Mouse (Mus musculus) naive thymus-derived CD4-positive, alpha-beta T cell, adult 2 months (primary cell): ENCODE measurements around the gene Ago3.

ENCODE experiments used
- DNase-seq: peaks from one replicate; pipeline ENCODE4 v3.0.0-alpha.2; 2011; ENCODE audit warnings: low read depth

The Ago3 gene

DNA sequence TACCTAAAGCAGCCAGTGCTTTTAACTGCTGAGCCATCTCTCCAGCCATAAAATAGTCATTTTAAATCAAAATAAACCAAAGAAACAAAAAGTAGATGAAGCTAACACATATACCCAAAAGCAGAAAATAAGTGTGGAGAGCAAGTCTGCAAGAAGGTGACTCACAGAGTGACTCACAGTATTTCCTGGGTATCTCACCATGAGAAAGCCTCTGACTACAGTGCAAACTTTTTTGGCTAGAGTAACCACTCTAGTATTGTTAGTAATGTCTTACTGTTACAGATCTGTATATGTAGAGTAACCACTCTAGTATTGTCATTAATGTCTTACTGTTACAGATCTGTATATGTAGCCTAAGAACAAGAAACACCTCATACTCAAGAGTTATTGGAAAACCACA, 13.6 kb downstream of the Ago3 start:
- no peak for DNase-seq

DNA sequence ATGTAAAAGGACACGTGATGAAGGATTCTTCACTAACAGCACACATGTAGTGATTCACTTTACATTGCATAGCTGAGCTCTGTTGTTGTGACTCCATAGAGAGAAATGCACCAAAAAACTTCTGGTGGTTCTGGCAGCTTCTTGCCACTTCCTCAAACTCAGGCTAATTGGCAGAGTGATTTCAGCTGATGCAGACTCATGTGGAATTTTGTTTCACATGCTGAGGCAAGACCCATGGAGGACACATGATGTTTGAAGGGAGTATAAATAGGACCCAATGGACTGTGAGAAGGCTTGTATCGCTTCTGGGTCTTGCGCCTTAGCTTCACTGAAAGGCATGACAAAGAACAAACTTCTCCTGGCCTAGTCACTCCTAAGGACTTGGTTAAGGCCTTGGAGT, 16.8 kb downstream of the Ago3 start:
- no peak for DNase-seq

DNA sequence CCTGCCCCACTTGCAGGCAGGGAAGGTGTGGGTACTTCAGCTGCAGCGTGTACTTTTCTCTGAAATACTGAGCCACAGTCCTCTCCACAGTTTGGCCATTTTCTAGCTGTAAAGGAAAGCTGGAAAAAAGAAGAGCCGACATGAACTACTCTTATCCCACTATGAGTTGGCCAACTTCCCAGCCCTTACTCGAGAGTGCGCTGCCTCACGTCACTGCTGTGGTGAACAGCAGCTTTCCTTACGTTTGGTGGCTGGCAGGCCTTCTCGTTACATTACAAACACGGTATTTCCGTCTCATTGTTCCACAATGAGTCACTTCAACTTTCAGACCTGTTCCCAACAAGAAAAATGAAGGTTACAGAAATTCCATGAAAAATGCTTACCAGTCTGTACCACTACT, 57.9 kb downstream of the Ago3 start:
- no peak for DNase-seq

DNA sequence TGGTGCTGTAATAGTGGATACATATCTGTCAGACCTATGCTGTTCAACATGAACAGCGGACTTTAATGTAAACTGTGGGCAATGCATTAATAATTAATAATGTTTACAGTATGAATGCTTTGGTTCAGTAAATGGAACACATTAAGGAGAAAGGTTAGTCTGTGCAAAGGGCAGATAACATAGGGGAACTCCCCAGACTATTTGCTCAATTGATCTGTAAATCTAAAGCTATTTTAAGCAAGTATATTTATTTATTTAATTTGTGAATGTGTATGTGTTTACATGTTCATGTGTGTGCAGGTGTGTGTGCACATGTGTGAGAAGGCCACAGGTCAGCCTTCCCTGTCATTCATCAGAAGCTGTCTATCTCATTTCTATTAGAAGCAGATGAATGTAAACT, 69.3 kb downstream of the Ago3 start:
- DNase-seq: no peak

DNA sequence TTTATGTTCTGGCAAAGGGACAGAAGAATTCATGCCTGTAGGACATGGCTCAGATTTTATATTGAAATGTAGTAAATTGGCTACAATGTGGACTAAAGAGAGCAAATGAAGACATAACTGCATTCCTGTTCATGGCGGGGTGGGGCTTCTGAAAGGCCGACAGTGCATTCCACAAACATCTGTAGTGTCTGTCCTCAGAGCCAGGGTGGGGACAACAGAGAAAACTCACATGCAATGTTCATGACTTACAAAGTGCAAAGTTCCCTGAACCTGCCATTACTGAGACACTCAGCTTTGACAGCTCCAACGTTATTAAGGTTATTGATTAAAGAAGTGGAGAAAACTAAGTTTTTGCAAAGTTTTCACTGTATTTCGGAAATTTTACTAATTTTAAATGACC, 85.9 kb downstream of the Ago3 start:
- DNase-seq: no peak

DNA sequence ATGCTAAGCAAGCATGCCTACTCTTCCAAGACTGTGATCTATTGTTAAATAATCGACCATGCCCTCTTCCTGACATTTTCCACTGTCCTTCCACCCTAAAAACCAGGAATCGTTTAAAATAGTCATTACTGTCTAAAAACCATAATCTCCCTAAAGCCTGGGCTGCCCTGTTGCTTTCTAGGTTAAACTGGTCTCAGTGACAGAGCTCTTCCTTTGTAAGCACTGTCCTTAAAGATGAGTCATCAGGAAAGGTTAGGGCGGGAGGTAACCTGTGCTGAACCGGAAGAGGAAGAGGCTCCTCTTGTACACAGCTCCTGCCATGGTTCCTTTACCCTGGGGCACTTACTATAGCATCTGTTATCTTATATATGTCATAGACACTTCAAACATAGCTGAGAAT, 89.9 kb downstream of the Ago3 start:
- no peak for DNase-seq

DNA sequence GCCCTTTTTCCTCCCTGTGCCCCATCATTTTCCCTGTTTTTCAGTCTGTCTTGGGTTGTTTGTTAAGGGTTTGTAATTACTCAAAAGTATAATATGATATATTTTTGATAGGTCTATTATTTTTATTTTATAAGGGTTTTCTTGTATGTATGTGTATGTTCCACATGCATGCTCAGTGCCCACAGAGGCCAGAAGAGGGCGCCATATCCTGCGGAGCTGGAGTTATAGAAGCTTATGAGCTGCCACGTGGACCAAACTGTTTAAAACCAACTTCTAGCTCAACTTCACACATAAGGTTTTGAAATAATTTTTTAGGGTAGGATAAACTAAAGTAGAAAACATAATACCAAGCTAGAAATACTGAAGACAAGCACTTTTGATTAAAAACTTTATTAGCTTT, 97.0 kb downstream of the Ago3 start:
- peak; percentile 26 for DNase-seq

DNA sequence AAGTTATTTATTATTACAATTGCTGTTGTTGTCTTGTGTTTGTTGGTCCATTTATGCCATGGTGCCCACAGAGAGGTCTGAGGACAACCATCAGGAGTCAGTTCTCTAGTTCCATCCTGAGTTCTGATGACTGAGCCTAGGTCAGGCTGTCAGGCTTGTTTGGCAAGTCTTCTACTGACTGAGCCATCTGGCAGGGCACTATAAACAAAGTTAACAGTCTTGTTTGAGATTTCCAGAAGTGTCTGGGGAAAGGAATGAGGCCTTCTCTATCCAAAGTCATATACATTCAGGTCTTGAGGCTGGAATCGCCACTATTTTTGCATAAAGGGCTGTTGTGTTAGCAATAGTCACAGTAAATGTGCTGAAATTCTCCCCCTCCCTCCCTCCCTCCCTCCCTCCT, 97.6 kb downstream of the Ago3 start:
- DNase-seq: no peak

DNA sequence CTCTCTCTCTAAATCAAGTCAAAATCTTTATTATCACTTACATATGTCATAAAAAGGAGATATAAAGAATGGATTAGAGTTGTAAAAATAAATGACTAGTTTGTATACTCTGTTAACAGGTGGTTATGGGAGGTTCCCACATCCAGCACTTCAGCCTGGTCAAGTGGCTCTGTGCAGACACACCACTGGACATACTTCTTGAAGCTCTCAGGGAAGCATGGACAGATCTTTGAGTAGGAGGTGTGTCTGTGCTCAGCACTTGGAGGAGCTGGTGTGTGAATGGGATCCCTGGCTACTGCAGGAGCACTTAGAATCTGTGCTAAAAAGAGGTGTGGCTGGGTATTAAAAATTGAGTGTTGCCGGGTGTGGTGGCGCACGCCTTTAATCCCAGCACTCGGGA, 99.1 kb downstream of the Ago3 start:
- DNase-seq: no peak

DNA sequence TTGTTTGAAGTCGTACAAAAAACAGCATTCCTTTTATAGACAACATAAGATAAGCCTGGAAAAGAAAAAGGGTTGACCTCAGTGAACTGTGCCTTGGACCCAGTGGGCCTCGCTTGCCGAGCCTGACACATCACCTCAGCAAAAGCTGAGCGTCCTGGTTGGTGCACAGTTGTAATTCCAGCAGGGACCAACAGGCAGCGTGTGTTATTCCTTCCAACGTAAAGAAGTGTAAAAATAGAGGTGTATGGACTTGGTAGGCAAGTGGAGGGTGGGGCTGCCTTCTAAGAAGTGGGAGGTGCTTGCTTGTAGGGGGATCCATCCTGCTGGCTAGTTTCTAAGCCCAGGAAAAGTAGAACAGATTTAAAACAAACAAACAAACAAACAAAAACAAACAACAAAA, 103.3 kb downstream of the Ago3 start:
- DNase-seq: no peak

DNA sequence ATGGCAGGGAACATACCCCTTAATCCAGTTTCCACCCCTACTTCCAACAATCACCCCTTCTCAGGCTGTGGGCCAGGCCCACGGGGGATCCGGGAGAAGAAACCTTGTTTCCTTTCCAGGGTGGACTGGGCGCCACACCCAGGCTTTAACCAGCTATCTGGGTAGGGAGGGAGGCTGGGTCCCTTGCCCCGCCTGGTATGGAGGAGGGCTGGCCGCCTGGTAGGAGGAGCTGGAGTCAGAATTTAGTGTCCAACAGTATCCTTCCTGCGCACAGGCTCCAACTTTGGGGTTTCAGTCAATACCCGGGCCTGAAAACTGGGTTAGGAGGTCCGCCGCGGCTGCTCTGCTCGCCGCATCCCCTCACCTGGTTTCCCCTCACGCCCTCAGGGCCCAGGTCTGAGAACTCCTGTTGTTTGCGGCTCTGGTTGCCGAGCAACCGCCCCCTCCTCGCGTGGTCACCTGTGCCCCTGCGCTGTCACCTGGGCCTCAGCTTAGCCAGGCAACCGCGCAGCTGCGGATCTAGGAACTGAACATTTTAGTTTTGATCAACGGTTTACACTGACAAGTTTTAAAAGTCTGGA, 104.0 kb downstream of the Ago3 start, which contains the start of gene Tekt2:
Gene Tekt2, minus strand, starts transcription at position 408 of the 581 bp plus-strand sequence.
- no peak for DNase-seq

DNA sequence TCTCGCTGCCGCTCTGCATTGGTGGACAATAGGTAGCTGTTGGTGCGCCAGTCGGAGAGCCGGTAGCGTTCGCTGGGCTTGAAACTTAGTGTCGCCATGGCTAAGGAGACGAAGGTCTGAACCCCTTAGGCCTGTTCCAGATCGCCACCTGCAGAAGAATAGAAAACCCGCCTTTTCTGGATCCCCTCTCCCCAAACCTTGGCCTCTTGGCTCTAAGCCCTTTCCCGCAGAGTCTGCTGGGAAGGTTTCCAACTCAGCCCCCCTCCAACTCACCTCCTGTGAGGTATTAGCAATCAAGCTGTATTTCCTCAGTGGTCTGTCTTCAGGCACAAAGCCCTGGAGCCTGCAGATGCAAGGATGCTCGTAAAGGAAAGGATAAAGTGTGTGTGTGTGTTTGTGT, 104.5 kb downstream of the Ago3 start:
- no peak for DNase-seq

DNA sequence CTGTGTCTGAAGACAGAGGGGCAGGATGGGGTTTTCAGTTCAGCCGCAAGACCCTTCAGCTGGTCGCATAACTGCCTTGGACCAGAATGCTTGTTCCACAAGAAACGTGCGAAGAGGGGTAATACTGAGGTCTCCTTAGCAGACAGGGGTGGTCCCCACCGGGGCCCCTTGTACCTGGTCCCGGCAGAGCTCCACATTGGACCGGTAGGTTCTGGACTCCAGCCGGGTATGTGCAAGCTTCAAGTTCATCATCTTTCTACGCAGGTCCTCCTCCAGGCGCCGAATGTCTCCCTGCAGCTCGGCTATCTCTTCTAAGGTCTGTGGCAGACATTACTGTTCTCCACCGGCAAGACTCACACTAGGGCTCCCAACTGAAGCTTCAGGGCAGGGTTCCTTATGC, 106.7 kb downstream of the Ago3 start:
- DNase-seq: no peak

DNA sequence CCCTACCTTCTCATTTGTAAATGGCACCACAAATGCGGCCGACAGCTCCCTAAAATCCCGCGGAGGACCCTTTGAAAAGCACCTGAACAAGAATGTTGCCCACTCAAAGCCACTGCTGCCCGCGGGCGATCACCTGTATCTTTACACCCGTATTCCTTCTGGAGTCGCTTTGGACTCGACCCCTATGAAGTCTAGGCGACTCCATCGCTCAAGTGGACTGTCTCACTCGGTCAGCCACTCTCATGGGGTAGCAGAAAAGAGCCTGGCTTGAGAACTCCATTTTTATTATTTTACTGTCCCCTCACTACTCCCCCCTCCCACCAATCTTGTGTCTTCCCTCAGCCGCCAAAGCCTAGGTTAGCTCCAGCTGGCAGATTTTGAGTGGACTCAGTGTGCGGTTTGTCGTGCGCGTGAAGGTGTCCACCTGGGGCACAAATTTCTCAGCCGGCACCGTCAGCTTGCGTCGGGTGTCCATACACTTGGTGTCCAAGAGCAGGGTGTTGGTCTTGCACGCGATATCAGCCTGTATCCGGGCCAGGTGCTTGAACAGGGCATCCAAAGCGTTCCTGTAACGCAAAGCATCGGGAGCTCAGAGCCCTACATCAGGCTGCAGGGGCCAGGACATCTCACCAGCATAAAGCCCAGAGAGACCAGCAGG, 107.4 kb downstream of the Ago3 start:
- peak; percentile 23 for DNase-seq

DNA sequence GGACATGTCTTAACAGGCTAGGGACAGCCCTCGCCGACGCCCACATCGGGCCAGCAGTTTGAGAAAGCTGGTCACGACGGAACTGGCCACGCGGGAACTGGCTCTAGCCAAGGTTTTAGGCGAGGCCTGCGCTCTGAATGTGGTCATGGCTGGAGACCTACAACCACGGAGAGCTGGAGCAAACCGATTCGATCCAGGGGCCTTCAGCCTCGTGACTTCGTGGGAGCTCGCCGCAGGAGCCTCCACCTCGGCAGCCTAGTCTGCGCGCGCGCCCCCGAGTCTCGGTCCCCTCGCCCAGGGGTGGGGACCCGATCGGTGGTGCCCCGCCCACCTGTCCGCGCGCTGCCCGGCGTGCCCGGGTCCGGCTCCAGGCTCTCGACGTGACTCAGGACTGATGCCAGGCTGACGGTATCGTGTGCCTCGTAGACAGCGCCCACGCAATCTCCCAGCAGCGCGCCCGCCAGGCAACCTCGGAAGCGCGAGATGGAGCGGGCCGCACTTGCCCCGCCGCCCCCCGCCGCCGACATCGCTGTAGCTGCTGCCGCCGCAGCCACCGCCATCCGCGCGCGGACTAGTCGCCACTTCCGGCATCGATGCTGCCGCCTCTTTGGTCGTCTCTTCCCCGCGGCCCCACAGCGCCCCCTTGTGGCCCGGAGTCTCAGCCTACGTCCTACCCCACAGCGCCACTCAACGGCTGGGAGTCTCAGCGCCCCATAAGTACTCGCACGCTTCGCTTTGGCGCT, 108.1 kb downstream of the Ago3 start, which contains the start of gene Adprhl2:
Gene Adprhl2, minus strand, starts transcription at position 593 of the 743 bp plus-strand sequence.
- peak; percentile 99 for DNase-seq

DNA sequence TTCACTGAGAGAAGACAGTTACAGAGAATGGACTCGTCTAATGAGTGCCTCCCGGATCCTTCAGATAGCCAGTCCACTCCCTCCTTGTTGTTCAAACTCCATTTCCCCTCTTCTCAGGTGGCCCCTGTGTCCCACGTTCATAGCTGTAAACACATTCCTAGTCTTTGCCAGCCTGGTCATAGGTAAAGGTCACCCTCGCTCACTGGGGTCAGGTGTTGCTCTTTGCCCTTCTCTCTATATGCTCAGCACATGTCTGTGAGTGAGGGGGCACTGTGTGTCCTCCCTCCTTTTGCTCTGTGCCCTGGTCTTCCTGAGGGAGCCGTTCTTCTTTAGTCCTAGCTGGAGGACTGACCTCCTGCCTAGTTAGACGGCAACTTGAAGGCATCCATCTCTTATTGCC, 109.5 kb downstream of the Ago3 start:
- no peak for DNase-seq

DNA sequence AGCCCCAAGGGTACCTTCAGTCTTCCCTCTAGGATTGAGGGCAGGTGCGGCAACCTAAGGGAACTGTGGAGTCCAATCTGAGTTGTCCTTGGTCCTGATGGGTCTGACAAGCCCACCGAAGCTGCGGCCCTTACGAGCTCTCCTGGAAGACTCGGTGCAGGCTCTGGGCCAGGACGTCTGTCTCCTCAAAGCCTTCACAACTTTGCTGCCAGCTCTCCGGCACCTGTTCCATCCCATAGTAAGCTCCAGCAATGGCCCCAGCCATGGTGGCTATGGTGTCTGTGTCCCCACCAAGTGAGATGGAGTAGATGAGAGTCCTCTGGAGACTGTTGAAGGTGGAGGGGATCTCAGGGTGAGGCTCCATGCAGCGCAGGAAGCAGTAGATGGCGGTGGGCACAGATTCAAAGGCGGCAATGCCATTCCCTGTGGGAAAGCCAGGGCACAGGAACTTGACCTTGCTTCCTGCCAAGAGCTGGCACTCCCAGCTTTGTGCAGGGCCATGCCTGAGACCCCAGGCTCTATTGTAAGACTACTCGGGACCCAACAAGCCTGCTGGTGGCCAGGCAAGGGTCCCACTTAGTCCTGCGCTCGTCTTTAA, 112.8 kb downstream of the Ago3 start:
- no peak for DNase-seq

DNA sequence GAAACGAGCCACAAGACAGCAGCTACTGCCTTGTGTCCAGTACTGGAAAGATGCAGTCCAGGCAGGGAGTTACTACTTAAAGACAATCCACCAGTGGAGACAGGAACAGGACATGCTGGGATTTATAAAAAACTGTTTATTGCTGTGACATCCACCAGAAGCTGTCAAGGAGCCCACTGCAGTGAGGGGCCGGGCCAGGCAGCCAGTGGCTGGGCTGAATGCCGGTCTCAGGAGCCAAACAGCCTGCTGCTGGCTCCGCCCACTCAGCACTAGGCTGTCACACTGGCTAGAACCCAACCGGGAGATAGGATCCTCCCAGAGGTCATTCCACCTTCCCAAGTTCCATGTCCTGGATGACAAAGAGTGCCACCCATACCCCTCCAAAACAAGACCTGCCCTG, 113.4 kb downstream of the Ago3 start:
- DNase-seq: no peak

DNA sequence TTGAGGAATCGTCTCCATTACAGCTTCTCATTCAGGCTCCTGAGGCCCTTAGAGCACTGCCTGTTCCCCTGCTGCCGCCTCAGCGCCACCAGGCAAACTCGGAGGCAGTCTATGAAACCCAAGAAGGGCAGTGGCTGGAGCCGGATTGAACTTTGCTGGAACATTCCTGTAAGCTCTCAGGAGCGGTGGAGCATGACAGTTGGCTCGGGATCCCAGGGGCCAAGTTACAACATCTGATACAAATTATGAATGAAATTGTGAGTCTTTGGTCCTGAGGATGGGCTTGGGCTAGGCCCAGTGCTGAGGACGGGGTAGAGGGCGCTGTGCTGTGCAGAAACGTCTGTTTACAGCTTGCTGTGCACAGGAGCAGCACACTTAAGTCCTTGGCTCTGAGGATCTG, 115.0 kb downstream of the Ago3 start:
- no peak for DNase-seq

DNA sequence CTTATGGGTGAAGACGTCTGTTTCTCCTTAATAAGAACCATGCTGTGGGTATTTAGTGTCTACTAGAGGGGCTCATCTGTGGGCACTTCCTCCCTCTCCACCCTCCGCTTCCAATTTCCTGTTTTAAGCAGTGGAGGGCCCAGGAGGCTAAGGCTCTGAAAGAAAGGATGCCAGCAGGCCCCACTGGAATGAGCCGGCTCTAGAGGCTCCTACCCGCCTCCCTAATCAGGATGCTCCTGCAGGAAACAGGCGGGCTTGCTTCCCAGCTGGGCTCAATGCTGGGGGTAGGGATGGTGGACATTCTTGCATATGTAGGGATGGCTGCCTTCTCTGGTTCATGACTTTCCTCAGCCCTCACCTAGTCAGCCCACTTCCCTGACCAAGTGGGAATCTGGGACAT, 116.2 kb downstream of the Ago3 start:
- DNase-seq: no peak

DNA sequence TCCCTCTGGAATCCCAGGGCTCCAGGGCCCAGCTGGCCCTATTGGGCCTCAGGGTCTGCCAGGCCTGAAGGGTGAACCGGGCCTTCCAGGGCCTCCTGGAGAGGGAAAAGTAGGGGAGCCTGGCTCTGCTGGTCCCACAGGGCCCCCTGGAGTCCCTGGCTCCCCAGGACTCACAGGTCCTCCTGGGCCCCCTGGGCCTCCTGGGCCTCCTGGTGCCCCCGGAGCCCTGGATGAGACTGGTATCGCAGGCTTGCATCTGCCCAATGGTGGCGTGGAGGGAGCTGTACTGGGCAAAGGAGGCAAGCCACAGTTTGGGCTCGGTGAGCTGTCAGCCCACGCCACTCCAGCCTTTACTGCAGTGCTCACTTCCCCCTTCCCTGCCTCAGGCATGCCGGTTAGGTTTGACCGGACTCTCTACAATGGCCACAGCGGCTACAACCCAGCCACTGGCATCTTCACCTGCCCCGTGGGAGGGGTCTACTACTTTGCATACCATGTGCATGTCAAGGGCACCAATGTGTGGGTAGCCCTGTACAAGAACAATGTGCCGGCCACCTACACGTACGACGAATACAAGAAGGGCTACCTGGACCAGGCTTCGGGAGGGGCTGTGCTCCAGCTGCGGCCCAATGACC, 117.7 kb downstream of the Ago3 start:
- no peak for DNase-seq

DNA sequence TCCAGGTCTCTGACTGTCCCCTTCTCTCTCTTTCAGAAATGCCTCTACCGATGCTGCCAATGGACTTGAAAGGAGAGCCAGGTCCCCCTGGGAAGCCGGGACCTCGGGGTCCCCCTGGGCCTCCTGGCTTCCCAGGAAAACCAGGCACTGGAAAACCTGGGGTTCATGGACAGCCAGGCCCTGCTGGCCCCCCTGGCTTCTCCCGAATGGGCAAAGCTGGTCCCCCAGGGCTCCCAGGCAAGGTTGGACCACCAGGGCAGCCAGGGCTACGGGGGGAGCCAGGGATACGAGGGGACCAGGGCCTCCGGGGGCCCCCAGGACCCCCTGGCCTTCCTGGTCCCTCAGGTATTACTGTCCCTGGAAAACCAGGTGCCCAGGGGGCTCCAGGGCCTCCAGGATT, 119.0 kb downstream of the Ago3 start:
- no peak for DNase-seq

DNA sequence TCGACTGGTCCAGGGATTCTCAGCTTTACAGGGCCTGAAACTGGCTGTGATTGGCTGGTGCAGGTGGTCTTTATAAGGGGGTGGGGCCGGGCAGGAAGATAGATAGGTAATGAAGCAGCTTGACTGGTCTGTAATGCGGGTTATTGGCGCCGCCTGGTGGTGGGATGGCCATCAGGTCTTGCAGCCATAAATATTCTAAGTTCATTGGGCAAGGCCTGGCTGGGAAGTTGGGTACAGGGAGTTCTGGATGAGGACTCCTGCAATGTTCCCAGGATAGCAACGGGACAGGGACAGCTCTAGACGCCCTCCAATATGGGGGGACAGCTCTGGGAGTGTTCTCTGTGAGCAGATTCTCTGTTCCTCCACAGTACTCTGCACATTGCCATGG, 119.4 kb downstream of the Ago3 start:
- peak; percentile 85 for DNase-seq
